Mouse (Mus musculus): ENCODE measurements around the gene Egfr.

- no peak for TF ChIP-seq CTCF (IDR thresholded peaks at IDR 0.05; ENCODE audit: insufficient read depth, low read length)
- TF ChIP-seq POLR2A (IDR thresholded peaks at IDR 0.05; ENCODE audit: borderline replicate concordance, extremely low read depth, low read depth, low read length), result no peak
Measured at GRCm38 (mm10) chr11:16740691-16741611, 11.1 kb upstream of the Egfr start.

Data from lung, adult 2 months (tissue).